Mouse (Mus musculus) cerebellum, adult (tissue): Measurements from ENCODE around the gene Mst1r.

ENCODE experiments used
- ATAC-seq: cut with Nextera tagmentation; 2 replicates; pipeline ENCODE4 v1.9.2; 2017; ENCODE audit warnings: mild to moderate bottlenecking, moderate library complexity, mixed read lengths; ENCODE audit not compliant: insufficient number of reproducible peaks, low FRiP score, low TSS enrichment

Gene Mst1r

DNA sequence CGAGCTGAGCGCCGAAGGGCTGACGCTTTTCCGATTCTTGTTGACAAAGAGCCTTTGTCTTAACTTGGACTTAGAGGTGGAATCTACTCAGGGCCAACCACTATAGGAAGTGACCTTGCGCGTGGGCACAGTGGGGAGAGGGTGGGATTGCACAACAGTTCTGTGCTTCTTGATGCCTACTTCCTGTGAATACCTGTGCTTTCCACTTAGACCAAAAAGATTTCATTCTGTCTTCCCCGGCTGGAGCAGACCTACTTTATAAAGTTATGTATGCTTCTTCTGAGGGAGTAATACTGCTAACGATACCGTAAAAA, 43.2 kb downstream of the Mst1r start, which contains the start of gene Traip:
Gene Traip (plus strand): TSS at position 215 of the 314 bp plus-strand sequence.
- no peak for ATAC-seq

DNA sequence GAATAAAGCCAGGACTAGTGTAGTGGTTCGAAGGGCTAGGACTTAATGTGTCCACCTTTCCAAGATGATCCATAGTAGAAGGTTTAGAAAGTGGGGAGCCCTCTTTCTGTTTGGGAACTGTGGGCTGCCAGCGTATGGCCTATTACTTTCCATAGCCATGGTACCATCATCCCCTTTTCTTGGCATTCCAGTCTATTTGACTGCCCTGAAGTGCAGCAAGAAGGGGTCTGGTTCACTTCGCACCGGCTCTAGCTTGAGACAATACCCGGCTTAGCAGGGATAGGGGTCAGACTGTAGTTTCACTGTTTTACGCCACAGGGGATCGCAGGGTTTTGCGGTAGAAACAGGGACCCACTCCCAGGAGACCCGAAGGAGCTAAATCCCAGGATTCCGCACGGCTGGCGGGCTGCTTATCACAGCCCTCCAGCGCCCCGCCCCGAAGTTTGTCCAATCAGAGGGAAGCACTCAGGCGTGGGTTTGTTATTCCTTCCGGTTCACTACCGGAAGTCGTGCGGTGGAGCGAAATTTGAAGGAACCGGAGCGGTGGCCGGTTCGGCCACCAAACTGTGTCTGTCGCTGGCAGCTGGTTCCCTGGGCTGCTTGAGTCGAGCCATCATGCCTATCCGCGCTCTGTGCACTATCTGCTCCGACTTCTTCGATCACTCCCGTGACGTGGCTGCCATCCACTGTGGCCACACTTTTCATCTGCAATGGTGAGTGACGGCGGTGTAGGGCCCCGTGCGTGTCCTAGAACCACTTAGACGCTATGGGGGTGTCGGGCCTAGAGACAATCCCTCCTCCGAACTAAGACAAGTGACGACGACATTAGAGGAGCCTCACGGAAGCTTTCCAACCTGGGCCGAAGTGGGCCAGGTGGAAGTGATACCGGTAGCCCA, 44.0 kb downstream of the Mst1r start:
- peak; percentile 85 for ATAC-seq

DNA sequence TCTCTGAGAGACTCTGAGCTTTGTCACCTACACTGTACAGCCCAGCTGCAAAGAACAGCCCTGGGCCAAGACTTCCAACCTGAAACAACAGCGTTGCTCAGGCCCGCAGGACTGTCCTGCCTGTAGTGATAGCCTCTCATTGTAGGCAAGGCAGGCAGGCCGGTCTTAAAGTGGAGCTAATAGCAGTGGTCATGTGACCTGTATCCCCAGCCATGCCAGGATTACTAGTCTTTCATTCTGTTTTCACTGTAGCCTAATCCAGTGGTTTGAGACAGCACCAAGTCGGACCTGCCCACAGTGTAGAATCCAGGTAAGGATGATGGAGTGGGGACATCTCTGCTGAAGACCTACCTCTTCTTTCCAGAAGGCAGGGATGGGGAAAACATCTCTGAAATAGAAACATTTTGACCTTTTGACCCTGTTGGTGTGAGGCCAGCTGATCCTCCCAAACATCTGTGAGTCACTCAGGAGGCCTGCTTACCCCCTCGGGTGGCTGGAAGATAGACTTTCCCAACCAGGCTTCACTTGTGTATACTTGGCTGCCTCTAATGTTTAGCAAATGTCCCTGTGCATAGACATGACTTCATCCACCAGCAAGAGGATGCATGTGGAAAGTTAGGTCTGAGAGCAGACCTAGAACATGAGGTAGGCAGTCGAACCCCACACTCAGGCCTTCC, 49.1 kb downstream of the Mst1r start:
- no peak for ATAC-seq

DNA sequence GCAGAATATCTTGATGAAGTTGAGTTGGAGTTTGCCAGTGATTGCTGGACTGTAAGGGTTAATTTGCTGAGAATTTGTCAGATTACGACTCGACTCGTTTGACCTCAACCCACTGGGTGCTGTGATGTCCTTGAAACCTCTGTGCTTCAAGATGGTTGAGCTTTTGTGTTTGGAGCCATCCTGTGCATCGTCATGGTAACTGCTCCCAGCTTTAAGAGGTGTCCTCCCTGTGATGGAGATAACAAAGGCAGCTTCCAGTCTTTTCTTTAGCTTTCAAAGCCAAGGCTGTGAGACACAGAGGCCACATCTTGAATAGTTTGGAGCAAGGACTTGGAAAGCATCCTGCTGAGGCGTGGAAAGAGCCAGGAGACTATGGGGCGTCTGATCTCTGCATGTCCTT, 50.5 kb downstream of the Mst1r start:
- ATAC-seq: no peak

DNA sequence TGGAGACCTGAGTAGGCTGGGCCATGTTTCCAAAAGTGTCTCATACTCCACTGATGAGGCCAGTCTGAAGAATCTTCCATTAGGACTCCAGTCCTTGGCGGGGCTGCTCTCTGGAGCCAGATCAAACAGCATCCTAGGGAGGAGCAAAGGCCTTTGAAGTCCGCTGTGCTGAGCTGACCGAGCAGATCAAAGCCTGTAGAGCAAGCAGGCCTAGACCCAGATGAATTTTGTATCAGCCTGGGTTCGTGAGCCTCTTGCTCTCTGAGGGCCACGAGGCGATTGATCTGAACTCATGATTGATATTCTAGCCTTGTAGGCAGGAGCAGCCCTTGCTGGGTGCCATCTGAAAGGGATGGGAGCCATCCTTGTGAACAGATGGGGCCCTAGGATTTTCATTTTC, 53.2 kb downstream of the Mst1r start:
- no peak for ATAC-seq

DNA sequence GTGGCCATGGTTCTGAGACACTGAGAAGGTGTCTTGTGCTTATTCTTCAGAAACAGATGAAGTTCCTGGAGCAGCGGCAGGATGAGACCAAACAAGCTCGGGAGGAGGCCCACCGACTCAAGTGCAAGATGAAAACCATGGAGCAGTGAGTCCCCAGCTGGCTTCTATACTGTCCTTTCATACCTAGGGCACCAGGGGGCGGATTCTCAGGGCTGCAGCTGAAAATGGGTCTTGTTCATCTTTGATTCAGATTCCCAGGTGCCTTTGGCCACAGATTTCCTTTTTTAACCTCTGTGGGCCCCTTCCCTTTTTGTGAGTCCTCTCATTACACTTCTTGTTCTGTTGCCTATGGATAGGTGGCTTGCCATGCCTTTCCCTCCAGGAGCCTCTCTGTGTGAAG, 54.3 kb downstream of the Mst1r start:
- ATAC-seq: no peak

DNA sequence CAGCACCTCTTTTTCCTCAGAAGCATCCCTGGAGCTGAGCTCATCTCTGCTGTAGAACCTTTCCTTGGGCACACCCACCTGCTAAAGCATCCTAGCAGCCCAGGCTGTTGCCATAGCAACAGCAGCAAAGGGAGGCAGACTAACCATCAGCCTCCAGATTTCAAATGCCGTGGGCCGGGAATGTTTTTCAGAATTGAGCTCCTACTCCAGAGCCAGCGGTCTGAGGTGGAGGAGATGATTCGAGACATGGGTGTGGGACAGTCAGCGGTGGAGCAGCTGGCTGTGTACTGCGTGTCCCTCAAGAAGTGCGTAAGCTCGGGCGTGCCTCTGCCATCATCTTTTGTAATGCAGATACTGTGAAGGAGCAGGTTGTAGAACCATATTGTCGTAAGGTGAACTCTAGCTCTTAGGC, 54.7 kb downstream of the Mst1r start:
- no peak for ATAC-seq

DNA sequence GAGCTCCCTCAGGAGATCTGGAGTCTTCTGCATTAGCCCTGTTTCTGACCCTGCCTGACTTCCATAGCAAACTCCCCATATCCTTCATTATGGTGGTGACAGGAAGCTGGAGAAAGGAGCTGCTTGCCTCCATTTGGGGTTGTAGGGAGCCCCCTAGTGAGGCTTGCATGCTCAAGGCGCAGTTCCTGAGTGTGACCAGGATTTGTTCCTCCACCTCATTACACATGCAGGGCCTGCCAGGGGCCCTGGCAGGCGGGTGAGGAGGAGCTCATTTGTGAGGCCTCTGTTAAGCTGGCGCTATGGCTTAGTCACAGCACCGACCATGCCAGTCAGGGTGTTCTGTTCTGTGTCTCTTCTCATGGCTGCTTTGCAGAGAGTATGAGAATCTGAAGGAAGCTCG, 55.2 kb downstream of the Mst1r start:
- ATAC-seq: no peak

DNA sequence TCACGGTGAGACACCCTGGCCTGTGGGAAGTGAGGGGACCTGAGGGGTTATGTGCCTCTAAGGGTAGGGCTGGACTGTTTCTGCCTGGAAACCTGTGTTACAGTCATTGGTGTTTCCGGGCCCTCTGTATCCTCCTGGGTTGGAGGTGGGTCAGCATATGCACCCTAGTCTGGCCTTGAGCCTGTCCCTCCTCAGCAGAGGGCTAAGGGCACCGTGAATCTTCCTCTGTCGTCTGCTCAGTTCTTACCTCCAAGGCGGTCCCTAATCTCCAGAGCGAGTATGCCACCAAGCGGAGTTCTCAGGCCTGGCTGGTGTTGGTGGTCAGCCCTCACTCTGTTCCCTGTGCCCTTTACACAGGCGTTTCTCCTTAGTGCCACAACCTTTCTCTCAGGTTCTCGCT, 56.2 kb downstream of the Mst1r start:
- ATAC-seq: no peak

DNA sequence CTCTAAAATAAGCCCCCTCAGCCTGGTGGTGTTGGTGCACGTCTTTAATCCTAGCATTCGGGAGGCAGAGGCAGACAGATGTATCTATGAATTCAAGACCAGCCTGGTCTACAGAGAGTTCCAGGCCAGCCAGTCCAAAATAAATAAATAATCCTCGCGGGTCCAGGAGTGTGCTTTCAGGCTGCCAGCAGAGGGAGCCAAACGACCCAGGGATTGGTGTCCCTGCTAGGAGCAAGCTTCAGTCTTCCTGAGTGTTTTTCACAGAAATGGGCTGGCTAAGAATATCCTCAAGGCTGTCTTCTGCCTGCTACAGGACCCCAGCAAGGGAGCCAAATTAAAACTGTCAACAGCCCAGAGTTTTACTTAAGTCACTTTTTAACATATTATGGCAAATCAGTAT, 57.0 kb downstream of the Mst1r start:
- ATAC-seq: 0 out of 2 replicates have a peak, but pooled peaks have one; percentile 58

DNA sequence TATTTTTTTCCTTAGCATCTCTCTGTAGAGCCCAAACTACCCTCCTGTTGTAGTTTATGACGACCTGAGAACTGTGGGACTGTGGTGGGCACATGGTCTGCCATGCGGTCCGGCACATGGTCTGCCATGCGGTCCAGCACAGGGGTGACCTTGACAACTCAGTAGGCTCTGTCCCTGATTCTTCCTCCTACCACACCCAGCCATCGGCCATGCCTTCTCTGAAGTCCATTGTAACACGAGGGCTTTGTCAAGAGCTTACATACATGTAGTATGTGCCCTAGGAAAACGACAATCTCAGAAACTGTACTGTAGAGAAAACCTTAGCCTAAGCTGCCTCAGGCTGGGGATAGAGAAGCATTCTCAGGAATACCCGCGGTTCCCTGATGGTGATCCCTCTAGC, 58.0 kb downstream of the Mst1r start:
- no peak for ATAC-seq

DNA sequence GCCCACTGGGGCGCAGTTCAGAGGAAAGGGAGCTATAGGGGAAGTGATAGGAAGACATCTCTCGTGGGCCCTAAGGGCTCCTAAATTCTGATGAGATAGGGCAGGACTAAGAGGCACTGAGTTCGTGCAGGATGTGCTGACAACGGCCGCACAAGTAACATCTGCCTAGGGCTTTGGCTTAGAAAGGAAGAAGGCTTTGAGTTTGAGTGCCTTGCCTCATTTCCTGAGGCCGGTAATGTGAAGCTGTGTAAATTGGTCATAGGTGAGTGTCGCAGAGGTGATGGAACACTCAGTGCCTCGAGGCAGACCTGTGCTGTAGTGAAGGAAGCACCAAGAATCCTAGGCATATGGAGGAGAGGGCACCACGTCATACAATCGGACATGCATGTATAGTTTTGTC, 60.0 kb downstream of the Mst1r start:
- no peak for ATAC-seq

DNA sequence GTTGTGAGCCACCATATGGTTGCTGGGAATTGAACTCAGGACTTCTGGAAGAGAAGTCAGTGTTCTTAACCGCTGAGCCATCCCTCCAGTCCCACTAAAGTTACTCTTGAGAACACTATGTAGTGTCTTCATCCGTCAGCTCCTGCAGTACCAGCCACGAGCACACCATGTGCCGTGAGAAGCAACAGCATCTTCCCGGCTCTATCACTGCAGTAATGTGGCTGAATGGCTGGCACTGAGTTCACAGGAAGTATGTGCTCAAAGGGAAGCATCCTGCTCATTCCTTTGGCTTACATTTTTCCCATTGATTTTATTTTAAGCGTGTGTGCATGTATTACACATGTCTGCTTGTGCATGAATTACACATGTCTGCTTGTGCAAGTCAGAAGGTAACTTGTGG, 60.8 kb downstream of the Mst1r start:
- ATAC-seq: no peak

DNA sequence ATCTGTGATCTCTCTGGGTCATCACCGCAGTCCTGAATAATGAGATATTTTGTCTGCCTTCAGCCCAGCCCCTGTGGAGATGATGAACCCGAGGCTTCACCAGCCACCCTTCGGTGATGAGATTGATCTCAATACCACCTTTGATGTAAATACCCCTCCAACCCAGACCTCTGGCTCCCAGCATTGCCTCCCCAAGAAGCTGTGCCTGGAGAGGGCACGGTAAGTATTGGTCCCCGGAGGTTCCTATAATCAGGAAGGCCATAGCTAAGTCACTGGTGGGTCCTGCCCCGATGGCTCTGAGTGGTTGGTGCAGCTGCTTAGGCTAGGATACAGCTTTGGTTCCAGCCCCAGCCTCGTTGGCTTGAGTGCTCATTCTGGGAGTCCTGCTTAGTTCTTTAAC, 61.9 kb downstream of the Mst1r start:
- ATAC-seq: no peak
